Mouse (Mus musculus) heart, postnatal 36 days (tissue): Measurements from ENCODE around the gene Elf2. TPM values are rescaled to one million over a fixed set of nuclear protein-coding genes. Genes with fewer than 3 reads are reported as not detected.

Source experiments
- DNase-seq, 2 experiments: peaks; one replicate each; pipeline ENCODE4 v3.0.0; 2021 to 2022
- intact Hi-C: fragments of 180-260 bp; cut with DNase I; formaldehyde crosslinking; loops from one replicate; pipeline ENCODE4 v1.15.1; 2025
- total RNA-seq, 2 experiments: library from RNA; stranded (reverse); gene quantifications; 2 replicates each; pipeline ENCODE4 v1.2.3; 2021

Gene Elf2
- total RNA-seq, 2 experiments from 2014 or later = 53.8 to 62.2 TPM

DNA sequence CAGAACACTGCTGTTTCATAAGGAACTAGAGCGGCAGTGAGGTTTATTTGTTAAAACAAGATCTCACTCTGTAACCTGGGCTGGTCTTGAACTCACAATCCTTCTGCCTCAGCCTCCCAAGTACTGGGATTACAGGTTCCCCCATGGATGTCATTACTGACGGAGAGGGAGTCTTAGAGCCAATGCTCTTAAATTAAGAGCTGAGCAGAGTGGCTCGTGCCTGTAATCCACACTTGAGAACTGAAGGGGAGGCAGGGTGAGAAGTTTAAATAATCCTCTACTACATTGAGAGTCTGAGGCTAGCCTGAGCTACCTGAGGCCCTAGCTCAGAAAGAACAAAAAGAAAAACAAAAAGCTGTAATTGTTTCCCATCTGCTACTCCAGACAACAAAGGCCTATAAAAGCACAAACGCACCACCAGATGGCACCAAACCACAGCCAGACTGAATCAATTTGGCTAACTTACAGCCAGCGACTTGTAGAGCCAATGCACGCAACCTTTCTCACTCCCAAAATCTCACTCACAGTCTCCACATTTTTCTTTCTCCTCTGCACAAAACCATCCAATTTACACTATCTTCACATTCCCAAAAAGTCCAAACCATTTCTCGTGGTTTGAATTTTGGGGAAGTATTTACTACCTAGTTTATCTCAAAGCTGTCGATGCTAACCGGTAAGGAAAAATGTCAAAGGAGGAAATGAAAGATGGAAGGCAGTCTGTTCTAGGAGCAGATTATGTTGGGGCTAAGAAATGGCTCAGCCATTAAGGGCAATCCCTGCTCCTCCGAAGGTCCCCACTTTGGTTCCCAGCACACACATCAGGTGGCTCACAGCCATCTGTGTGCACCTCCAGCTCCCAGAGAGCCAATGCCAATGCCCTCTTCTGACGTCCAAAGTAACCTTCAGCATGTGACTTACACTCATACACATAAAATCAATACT is 51.3 kb downstream of the Elf2 start:
- intact Hi-C loops = loop anchor here (1.0 kb wide), 2 partner anchors 64 to 76 kb away; no protein-coding TSS in a partner anchor
- peak; percentile 84 to 85 for DNase-seq

DNA sequence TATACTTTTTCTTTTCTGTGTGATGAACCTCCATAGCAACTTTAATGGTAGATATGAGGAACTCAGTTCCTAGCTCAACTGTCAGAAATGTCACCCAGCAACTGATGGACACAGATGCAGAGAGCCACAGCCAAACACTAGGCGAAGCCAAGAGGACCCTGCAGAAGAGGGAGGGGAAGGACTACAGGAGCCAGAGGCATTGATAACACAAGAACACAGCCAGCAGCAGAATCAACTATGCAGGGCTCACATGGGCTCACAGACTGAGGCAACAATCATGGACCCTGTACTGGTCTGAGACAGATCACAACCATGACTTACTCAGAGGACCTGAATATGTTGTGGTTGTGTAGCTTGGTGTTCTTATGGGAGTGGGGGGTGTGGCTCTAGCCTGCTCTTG is 56.1 kb downstream of the Elf2 start:
- DNase-seq = no peak
- intact Hi-C loops = loop anchor here (5.0 kb wide), 1 partner anchor 128 kb away; no protein-coding TSS in a partner anchor

DNA sequence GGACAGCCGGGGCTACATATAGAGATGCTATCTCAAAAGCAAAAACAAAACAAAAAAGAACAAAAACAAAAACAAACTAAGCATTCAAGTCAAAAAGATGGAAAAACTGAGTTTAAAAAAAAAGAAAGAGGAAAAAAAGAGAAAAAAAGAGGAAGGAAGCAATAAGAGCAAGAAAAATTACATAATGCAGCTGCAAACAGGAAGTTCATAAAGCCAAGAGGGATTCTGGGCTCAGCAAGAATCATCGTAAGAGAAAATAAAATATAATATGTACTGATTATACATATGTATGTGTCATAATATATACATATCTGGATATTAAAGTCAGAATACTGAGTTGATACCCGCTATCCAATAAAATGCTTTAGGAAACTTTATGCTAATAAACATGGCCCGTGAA is 58.7 kb downstream of the Elf2 start:
- DNase-seq = no peak
- intact Hi-C loops = loop anchor here (5.0 kb wide), 1 partner anchor 131 kb away; no protein-coding TSS in a partner anchor

DNA sequence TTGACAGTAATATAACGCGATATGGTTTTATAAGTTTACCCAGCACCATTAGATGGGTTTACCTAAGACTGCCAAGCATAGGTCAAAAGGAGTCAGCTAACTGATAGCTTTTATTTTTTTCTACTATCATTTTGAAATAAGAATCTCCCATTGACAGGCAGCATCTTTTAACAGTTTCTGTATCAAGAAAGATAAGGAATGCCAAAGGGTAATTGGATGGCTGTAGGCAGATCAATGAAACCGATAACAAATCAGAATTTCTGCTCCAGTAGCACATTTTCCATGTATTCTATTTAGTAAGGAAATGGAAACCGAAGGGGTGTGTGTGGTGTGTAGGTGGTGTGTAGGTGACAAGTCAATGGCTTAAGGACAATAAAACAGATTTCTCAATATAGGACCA is 62.0 kb downstream of the Elf2 start:
- intact Hi-C loops = loop anchor here (5.0 to 10.0 kb wide), 2 partner anchors 41 to 206 kb away; partner anchors contain the start of gene Rab33b

GRCm38 (mm10) chr3:51277201-51278150 is 63.0 kb downstream of the Elf2 start:
- intact Hi-C loops = loop anchor here (5.0 to 10.0 kb wide), 2 partner anchors 40 to 207 kb away; partner anchors contain the start of gene Rab33b
- DNase-seq = peak; percentile 79 to 87

More for the DNA sequence above, 62.0 kb downstream of the Elf2 start:
- no peak for DNase-seq

- peak; percentile 61 to 88 for DNase-seq
- intact Hi-C loops = loop anchor here (1.0 to 10.0 kb wide), 3 partner anchors 39 to 208 kb away; partner anchors contain the start of gene Rab33b
Measured at GRCm38 (mm10) chr3:51276421-51277111, 63.9 kb downstream of the Elf2 start.

DNA sequence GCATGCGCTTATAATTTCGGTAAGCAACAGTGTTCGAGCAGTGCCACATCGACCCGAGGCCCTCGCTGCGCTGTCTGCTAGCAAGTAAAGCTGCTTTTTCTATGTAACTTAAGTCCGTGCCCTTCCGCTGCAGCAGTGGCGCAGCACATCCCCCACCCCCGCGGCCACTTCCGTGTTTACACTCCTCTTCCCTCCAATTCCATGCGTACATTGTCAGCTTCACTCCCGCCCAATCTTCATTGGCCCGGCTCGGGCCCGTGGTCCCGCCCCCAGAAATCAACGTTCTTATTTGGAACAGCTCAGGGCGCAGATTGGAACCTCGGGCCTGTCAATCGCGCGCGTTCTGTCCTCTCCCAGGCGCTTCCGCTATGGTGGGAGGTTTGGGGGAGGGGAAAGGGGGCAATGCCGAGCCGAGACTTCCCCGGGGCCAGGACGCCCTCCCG is 64.5 kb downstream of the Elf2 start:
- DNase-seq = peak; percentile 94 to 95
- intact Hi-C loops = loop anchor here (1.0 to 10.0 kb wide), 3 partner anchors 39 to 209 kb away; partner anchors contain the start of gene Rab33b

GRCm38 (mm10) chr3:51270069-51270817 is 70.2 kb downstream of the Elf2 start:
- no peak for DNase-seq
- intact Hi-C loops = loop anchor here (10.0 kb wide), 1 partner anchor 215 kb away; the partner anchor contains the start of gene Rab33b

DNA sequence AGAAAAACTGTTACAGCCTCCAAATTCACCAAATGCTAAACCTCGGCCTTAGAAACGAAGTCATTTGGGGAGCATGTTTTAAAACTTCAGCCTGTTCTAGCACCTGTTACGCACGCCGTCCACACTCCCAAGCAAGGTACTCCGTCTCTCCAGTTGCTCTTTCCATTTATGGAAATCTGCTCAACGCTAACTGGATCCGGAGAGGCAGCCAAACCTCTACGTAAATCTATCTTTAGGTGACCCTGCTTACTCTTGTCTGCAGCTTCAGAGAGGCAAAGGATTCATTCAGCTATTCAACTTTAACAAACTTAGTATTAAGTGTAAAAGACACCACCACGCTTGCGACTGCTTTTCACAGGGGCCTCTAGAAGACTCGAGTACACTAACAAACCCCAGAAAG is 72.0 kb downstream of the Elf2 start:
- intact Hi-C loops = no loop called here
- DNase-seq = no peak

- DNase-seq = no peak
- intact Hi-C loops = no loop called here
Measured at GRCm38 (mm10) chr3:51262942-51263341, 77.5 kb downstream of the Elf2 start.

GRCm38 (mm10) chr3:51258070-51258469 is 82.4 kb downstream of the Elf2 start:
- intact Hi-C loops = no loop called here
- DNase-seq = no peak

DNA sequence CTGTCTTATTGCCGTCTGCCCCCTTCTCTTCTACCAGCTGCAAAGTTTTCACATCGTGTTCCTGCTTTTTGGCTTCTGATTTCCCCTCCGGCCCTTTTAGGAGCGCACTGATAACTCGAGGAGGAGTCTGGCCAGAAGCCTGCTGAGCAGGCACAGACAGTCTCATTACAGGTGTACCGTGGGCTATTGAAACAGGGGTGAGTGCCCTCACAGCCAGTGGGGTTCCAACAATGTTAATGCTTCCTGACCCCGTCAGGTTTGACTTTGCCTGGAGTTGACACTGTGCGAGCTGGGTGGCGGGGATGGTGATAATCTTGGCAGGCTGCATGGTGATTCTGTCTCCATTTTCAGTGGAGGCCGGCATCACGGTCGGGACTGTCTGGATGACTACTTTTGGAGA is 84.0 kb downstream of the Elf2 start:
- DNase-seq = peak in 1 of 2 experiments; percentile 49
- intact Hi-C loops = no loop called here

DNA sequence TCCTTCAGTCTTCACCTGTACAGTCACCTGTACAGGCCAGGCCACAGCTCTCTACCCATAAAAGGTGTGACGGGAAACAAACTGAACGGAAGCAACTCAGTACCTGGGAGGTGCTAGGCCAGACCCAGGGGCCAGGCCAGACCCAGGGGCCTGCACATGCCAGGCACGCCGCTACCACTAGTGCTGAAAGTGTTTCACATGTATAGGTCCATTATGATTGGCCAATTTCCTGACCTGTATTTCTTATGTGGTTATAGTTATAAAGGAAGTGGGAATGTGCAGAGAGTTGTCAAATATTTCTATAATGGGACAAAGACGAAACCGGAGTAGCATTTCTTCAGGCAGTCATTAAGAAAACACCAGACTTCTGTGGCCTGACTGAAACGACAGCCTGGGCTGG is 85.7 kb downstream of the Elf2 start:
- intact Hi-C loops = no loop called here
- no peak for DNase-seq

- DNase-seq = no peak
- intact Hi-C loops = no loop called here
Measured at GRCm38 (mm10) chr3:51252689-51253402, 87.6 kb downstream of the Elf2 start.

DNA sequence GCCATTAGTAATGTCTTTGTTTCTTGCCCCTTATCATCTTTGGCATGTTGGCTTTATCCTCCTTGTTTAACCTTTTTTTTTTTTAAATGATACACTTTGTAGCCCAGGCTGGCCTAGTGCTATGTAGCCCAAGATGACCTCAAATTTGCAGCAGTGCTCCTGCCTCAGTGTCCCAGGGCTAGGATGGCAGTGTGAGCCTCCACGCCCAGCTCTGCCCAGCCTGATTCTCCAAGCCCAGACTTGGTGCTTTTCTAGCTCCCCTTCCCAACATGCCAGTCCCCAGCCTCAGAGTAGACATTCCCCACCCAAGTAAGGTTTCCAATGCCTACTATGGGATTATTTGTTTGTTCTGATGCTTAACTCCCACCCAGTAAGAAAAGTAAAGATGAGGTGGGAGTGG is 88.2 kb downstream of the Elf2 start:
- no peak for DNase-seq
- intact Hi-C loops = no loop called here

DNA sequence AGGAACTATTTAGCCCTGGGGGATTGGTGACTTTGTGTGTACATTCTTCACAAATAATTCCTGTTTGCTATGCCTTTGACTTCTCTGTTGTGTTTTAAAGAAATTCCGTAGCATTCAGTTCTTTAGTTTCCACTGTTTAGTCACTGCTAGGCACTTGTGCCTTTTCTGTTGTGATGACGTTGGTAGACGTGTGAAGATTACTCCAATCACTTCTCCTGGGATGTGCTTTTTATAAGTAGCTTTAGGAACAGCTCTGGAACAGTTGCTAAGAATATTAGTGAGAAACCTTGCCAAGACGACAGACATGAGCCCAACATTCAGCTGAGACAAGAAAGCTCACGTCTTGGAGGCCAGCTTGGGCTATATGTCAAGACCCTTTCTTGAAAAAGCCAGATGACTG is 89.4 kb downstream of the Elf2 start:
- intact Hi-C loops = no loop called here
- DNase-seq = no peak

- no peak for DNase-seq
Measured at GRCm38 (mm10) chr3:51249866-51250265, 90.6 kb downstream of the Elf2 start.

GRCm38 (mm10) chr3:51249460-51249859 is 91.0 kb downstream of the Elf2 start:
- DNase-seq = no peak
- intact Hi-C loops = no loop called here

More at GRCm38 (mm10) chr3:51249866-51250265, 90.6 kb downstream of the Elf2 start:
- intact Hi-C loops = no loop called here
